Mouse (Mus musculus): ENCODE results near the gene Adprh. TPM values are rescaled to one million over a fixed set of nuclear protein-coding genes. Genes with fewer than 3 reads are reported as not detected.
A peak's percentile ranks its signal among the peaks of the same experiment; 100 is the strongest.

Adprh gene
- polyA plus RNA-seq, 1 experiment from 2014 or later = 157 TPM

GRCm38 (mm10) chr16:38475681-38476311 lies 23.3 kb upstream of the Adprh start:
- WGBS = 58% methylated on average over 4 of the region's 4 CpGs
- Histone ChIP-seq H3K4me3 (peak overlapping the region; percentile 41), H3K9me3 (no peaks in the 10 kb centered on the region), H3K27ac (no peak overlapping the region), H3K4me2 (peak overlapping the region; percentile 71), H3K27me3 (peaks cover 7% of the 10 kb centered on the region; the same call in 1 of the 2 replicates), H3K9ac (no peak overlapping the region), H3K4me1 (replicated peaks) (peaks cover 13% of the 10 kb centered on the region), H3K36me3 (no peaks in the 10 kb centered on the region)
- no peak for ATAC-seq (ENCODE audit: low FRiP score)

DNA sequence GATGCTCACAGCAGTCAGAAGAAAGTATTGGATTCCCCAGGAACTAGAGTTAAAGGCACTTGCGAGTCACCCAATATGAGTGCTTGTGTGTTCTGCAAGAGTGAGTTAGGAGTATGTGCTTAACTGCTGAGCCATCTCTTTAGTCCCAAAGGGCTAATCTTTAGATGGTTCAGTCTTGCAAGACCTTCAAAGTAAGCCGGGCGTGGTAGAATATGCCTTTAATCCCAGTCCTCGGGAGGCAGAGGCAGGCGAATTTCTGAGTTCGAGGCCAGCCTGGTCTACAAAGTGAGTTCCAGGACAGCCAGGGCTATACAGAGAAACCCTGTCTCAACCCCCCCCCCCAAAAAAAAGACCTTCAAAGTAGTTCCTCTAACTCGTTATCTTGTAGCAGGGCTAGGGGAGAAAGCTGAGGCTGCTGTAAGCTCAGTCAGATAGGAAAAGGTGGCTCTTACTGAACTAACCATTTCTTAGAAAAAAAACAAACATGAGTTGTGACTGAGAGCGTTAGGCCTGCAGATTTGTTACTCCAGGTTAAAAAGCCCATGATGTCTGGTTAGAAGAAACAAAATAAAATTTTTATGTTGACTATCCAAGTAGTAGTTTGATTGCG lies 22.3 kb upstream of the Adprh start:
- ATAC-seq (ENCODE audit: low FRiP score) = no peak
- H3K27ac ChIP-seq = no peak overlapping the region
- no peak overlapping the region for H3K4me3 ChIP-seq
- H3K9me3 ChIP-seq = no peaks in the 10 kb centered on the region
- WGBS = 92% methylated on average over 9 of the region's 9 CpGs
- H3K27me3 ChIP-seq = 0 out of 2 replicates have a peak, but pooled peaks cover 7% of the 10 kb centered on the region
- no peaks in the 10 kb centered on the region for H3K36me3 ChIP-seq
- no peak overlapping the region for H3K4me2 ChIP-seq
- H3K4me1 ChIP-seq (replicated peaks) = peaks cover 13% of the 10 kb centered on the region
- H3K9ac ChIP-seq = no peak overlapping the region

DNA sequence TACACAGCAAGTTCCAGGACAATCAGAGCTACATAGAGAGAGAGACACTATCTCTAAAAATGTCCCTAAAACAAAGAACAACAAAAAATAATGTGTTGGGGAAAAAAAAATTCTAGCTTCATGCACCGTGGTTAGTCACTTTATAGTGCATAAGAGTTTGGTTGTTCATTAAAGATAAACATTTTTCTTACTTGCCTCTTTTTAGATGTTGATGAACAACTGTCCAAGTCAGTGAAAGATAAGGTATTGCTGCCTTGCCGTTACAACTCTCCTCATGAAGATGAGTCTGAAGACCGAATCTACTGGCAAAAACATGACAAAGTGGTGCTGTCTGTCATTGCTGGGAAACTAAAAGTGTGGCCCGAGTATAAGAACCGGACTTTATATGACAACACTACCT lies 21.2 kb upstream of the Adprh start:
- no peaks in the 10 kb centered on the region for H3K9me3 ChIP-seq
- no peak overlapping the region for H3K4me2 ChIP-seq
- peaks cover 13% of the 10 kb centered on the region for H3K4me1 ChIP-seq (replicated peaks)
- H3K4me3 ChIP-seq = no peak overlapping the region
- 92% methylated on average over 5 of the region's 5 CpGs for WGBS
- no peak overlapping the region for H3K27ac ChIP-seq
- H3K36me3 ChIP-seq = no peaks in the 10 kb centered on the region
- 0 out of 2 replicates have a peak, but pooled peaks cover 7% of the 10 kb centered on the region for H3K27me3 ChIP-seq
- no peak overlapping the region for H3K9ac ChIP-seq
- no peak for ATAC-seq (ENCODE audit: low FRiP score)

DNA sequence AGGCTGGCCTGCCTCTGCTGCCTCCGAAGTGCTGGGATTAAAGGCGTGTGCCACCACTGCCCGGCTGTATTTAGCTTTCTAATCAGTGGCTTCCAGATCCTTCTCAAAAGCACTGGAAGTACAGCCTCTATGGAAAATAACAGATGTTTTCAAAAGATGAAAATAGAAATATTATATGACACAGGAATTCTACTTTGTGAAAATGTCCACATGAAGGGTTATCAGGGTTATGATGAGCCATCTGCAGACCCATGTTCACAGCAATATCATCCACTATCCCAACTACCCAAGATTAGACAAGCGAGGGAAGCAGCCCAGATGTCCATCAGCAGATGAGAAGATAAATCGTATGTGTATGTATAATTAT lies 20.0 kb upstream of the Adprh start:
- WGBS = 95% methylated on average over 5 of the region's 5 CpGs
- no peak overlapping the region for H3K4me3 ChIP-seq
- no peak for ATAC-seq (ENCODE audit: low FRiP score)
- H3K27me3 ChIP-seq = 0 out of 2 replicates have a peak, but pooled peaks cover 7% of the 10 kb centered on the region
- H3K9me3 ChIP-seq = no peaks in the 10 kb centered on the region
- no peaks in the 10 kb centered on the region for H3K36me3 ChIP-seq
- no peak overlapping the region for H3K9ac ChIP-seq
- H3K27ac ChIP-seq = no peak overlapping the region
- H3K4me2 ChIP-seq = no peak overlapping the region
- peaks cover 13% of the 10 kb centered on the region for H3K4me1 ChIP-seq (replicated peaks)

GRCm38 (mm10) chr16:38471697-38472506 lies 19.4 kb upstream of the Adprh start:
- no peak for ATAC-seq (ENCODE audit: low FRiP score)
- H3K4me2 ChIP-seq = no peak overlapping the region
- WGBS = 66% methylated on average over 11 of the region's 11 CpGs

DNA sequence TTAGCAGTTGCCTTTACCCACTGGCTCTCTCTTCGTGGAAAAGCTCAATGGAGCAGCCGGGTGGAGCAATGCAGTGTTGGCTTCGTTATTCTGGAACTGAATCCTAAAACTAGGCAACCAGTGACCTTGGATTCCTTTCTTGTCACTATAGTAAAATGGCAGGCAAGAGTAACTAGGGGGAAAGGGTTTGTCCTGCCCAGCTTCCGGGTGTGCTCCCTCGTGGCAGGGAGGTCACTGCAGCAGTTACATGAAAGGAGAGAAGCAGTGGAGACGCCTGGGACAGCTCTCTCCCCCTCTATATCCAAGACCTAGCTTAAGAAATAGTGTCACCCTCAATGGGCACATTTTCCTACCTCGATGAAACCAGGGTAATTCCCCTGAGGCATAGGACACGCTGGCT lies 16.9 kb upstream of the Adprh start:
- Histone ChIP-seq H3K4me1 (replicated peaks) (no peaks in the 10 kb centered on the region), H3K27ac (no peak overlapping the region)

More at GRCm38 (mm10) chr16:38471697-38472506, 19.4 kb upstream of the Adprh start:
- no peaks in the 10 kb centered on the region for H3K9me3 ChIP-seq
- H3K36me3 ChIP-seq = no peaks in the 10 kb centered on the region
- H3K27ac ChIP-seq = no peak overlapping the region
- H3K4me3 ChIP-seq = no peak overlapping the region
- H3K27me3 ChIP-seq = 0 out of 2 replicates have a peak, but pooled peaks cover 7% of the 10 kb centered on the region
- peaks cover 9% of the 10 kb centered on the region for H3K4me1 ChIP-seq (replicated peaks)
- H3K9ac ChIP-seq = no peak overlapping the region

DNA sequence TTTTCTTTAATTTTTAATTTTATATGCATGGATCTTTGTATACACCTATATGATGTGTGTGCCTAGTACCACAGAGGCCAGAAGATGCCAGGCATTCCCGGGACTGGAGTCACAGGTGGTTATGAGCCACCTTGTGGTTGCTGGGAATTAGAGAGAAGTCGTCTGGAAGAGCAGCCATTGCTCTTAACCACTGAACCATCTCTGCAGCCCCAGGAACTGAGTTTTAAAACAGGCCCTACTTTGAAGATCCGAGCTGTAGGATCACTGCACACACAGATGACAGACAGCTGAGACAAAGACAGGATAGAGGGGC lies 16.2 kb upstream of the Adprh start:
- Histone ChIP-seq H3K4me3 (no peak overlapping the region), H3K27ac (no peak overlapping the region), H3K36me3 (no peaks in the 10 kb centered on the region), H3K9ac (no peak overlapping the region), H3K27me3 (no peaks in the 10 kb centered on the region), H3K4me1 (replicated peaks) (no peaks in the 10 kb centered on the region), H3K9me3 (no peaks in the 10 kb centered on the region), H3K4me2 (no peak overlapping the region)
- no peak for ATAC-seq (ENCODE audit: low FRiP score)
- 39% methylated on average over 3 of the region's 3 CpGs for WGBS

More for the DNA sequence above, 16.9 kb upstream of the Adprh start:
- H3K4me2 ChIP-seq = no peak overlapping the region
- 0 out of 2 replicates have a peak, but pooled peaks cover 4% of the 10 kb centered on the region for H3K27me3 ChIP-seq
- no peak overlapping the region for H3K4me3 ChIP-seq
- no peaks in the 10 kb centered on the region for H3K36me3 ChIP-seq
- H3K9ac ChIP-seq = no peak overlapping the region
- no peak for ATAC-seq (ENCODE audit: low FRiP score)
- 70% methylated on average over 8 of the region's 8 CpGs for WGBS
- no peaks in the 10 kb centered on the region for H3K9me3 ChIP-seq

GRCm38 (mm10) chr16:38467917-38468705 lies 15.6 kb upstream of the Adprh start:
- no peak for ATAC-seq (ENCODE audit: low FRiP score)

DNA sequence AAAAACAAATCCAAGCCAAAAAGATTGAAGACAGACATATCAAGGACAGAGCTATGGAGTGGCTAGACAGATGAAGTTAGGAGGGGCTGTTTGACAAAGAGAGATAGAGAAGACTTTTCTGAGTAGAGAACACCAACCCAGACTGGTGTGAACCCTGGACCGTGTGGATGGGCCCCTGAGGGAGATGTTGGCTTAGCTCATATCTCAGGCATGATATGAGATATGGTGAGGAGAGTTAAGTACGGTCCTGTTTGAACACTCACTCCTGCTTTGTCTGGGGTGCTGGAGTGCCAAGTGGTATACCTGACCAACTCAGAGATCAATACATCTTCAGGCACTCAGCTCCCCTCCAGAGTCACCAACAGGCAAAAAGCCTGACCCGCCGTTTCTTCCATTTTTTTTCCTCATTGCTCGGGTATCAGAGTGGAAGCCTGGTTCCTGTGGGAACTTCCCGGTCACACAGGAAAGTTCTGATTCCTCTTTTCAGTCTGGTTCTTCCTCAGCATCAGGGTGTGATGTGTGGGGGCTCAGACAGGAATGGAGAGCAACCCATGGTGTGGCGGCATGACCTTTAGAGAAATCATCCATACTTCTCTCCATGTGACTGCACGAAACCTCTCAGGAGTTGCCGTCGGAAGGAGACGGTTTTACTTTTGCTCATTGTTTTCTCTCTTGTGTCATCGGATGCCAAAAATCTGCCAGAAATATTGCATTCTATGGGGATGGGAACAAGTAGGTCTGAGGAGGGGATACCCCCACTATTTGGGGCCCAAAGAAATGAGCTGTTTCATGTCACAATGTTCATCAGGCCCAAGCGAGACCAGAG lies 14.8 kb upstream of the Adprh start:
- H3K27ac ChIP-seq = no peak overlapping the region
- H3K4me3 ChIP-seq = no peak overlapping the region
- H3K36me3 ChIP-seq = no peaks in the 10 kb centered on the region
- no peak overlapping the region for H3K4me2 ChIP-seq
- 88% methylated on average over 13 of the region's 13 CpGs for WGBS
- no peak for ATAC-seq (ENCODE audit: low FRiP score)
- no peak overlapping the region for H3K9ac ChIP-seq
- H3K9me3 ChIP-seq = no peaks in the 10 kb centered on the region
- no peaks in the 10 kb centered on the region for H3K27me3 ChIP-seq
- no peaks in the 10 kb centered on the region for H3K4me1 ChIP-seq (replicated peaks)

More at GRCm38 (mm10) chr16:38467917-38468705, 15.6 kb upstream of the Adprh start:
- WGBS = 79% methylated on average over 8 of the region's 8 CpGs
- Histone ChIP-seq H3K36me3 (no peaks in the 10 kb centered on the region), H3K4me3 (no peak overlapping the region), H3K4me1 (replicated peaks) (no peaks in the 10 kb centered on the region), H3K9ac (no peak overlapping the region), H3K27me3 (no peaks in the 10 kb centered on the region), H3K4me2 (no peak overlapping the region), H3K27ac (no peak overlapping the region), H3K9me3 (no peaks in the 10 kb centered on the region)

DNA sequence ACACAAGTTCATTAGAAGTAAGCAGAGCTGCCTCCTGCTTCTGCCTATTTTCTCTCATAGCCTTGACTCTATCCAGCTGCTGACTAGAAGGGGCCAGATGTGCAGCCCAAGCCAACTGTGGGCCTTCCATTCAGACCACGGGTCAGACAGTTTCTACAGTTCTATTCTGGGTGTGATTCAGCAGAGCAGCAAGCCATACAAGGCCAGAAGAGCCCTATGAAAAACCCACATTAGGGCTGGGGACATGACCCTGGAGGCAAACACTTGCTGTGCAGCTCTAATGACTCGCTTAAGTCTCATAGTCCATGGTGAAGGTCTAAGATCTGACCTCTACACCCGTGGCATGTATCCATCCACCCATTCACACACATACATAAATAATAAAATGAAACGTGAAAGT lies 13.6 kb upstream of the Adprh start:
- no peaks in the 10 kb centered on the region for H3K4me1 ChIP-seq (replicated peaks)
- no peaks in the 10 kb centered on the region for H3K36me3 ChIP-seq
- H3K4me3 ChIP-seq = no peak overlapping the region
- H3K9me3 ChIP-seq = no peaks in the 10 kb centered on the region
- H3K27ac ChIP-seq = no peak overlapping the region
- H3K9ac ChIP-seq = no peak overlapping the region
- no peak overlapping the region for H3K4me2 ChIP-seq
- no peaks in the 10 kb centered on the region for H3K27me3 ChIP-seq
- WGBS = 86% methylated on average over 4 of the region's 4 CpGs
- ATAC-seq (ENCODE audit: low FRiP score) = no peak

DNA sequence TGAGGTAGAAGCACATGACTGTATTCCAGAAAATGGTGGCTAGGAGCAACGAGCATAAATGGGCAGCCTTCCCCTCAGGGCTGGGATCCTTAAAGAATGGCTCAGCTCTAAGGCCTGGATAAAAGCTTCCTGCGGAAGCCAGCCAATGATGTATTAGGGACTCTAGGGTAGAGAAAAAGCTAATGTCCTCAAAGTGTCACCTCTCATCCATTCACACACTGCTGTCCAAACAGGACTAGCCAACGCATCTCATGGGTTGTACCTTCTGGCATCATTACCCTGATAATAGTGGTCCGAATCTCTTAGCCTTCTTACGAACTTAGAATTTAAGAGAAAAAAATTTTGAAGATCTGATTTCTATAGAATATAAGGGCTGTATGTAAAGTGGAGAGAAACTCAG lies 10.8 kb upstream of the Adprh start:
- H3K4me3 ChIP-seq = no peak overlapping the region
- no peak overlapping the region for H3K4me2 ChIP-seq
- no peak overlapping the region for H3K27ac ChIP-seq
- ATAC-seq (ENCODE audit: low FRiP score) = no peak
- no peaks in the 10 kb centered on the region for H3K9me3 ChIP-seq
- no peak overlapping the region for H3K9ac ChIP-seq
- no peaks in the 10 kb centered on the region for H3K36me3 ChIP-seq
- WGBS = 92% methylated on average over 5 of the region's 5 CpGs
- no peaks in the 10 kb centered on the region for H3K4me1 ChIP-seq (replicated peaks)
- no peaks in the 10 kb centered on the region for H3K27me3 ChIP-seq
